Comparison of ENCODE assay signal across 24 mouse cellular contexts in genomic region chr6:91120206-91120605, GRCm38 (mm10). TPM values are rescaled to one million over a fixed set of nuclear protein-coding genes. Genes with fewer than 3 reads are reported as not detected.
DNase-seq lines count a peak whose midpoint lies in the region; ATAC-seq and TF ChIP-seq lines count a peak whose summit lies in the region.
"Had no signal": no experiment of that assay in that cellular context is flagged by ENCODE, and none has a peak within 500 bp of the region (broad histone marks: within the 10 kb centered on the region; RNA-seq: fewer than 3 reads in every experiment).

No protein-coding gene starts in this region.

- H3K4me2 ChIP-seq in kidney, embryonic 15.5 days, result no peak overlapping the region
- H3K4me2 ChIP-seq: embryonic facial prominence, embryonic 15.5 days; heart, embryonic 13.5 days; hindbrain, embryonic 15.5 days had no signal

- ATAC-seq in kidney, embryonic 15.5 days (replicated peaks; ENCODE audit: low FRiP score), result no peak
- ATAC-seq: activated CD4-positive, CD25-positive, alpha-beta regulatory T cell, adult 4 months; forebrain, embryonic 14.5 days; Patski had no signal

- H3K9me3 ChIP-seq in kidney, embryonic 15.5 days (replicated peaks), result no peaks in the 10 kb centered on the region
- no peaks in the 10 kb centered on the region for H3K9me3 ChIP-seq in MEL (replicated peaks; ENCODE audit: insufficient read depth, low read length)
- H3K9me3 ChIP-seq: embryonic facial prominence, embryonic 15.5 days; heart, embryonic 13.5 days; hindbrain, embryonic 15.5 days had no signal

- no peak for TF ChIP-seq CTCF in lung, adult 2 months (IDR thresholded peaks at IDR 0.05; ENCODE audit: insufficient read depth, low read length)
- no peak for TF ChIP-seq CTCF in MEL (IDR thresholded peaks at IDR 0.05 in 2 of 3, conservative IDR thresholded peaks at IDR 0.05 in 1 of 3; ENCODE audit: control insufficient read depth in 1 of 3, insufficient read depth in 1 of 3, low read depth in 2 of 3, low read length in 3 of 3, poor library complexity in 1 of 3, severe bottlenecking in 1 of 3)

- H3K27me3 ChIP-seq in kidney, embryonic 15.5 days, result 0 out of 2 replicates have a peak, but pooled peaks cover 2% of the 10 kb centered on the region
- H3K27me3 ChIP-seq in MEL (ENCODE audit: control insufficient read depth in 1 of 2, insufficient read depth in 2 of 2, low read length in 2 of 2), result no peaks in the 10 kb centered on the region
- H3K27me3 ChIP-seq: hindbrain, embryonic 15.5 days; Patski had no signal

- no peak overlapping the region for H3K4me3 ChIP-seq in kidney, embryonic 15.5 days (replicated peaks)
- H3K4me3 ChIP-seq in lung, adult 2 months (replicated peaks; ENCODE audit: extremely low read depth, low read depth, low read length), result no peak overlapping the region
- no peak overlapping the region for H3K4me3 ChIP-seq in MEL (ENCODE audit: control insufficient read depth in 1 of 2, insufficient read depth in 1 of 2, low read depth in 2 of 2, low read length in 2 of 2)
- H3K4me3 ChIP-seq: embryonic facial prominence, embryonic 15.5 days; erythroblast, embryonic 14.5 days; forebrain, embryonic 10.5 days; gastrocnemius, adult 2 months; heart, embryonic 13.5 days; hindbrain, embryonic 15.5 days had no signal

- H3K79me2 ChIP-seq in MEL (ENCODE audit: control insufficient read depth, insufficient read depth, low read length, poor library complexity), result peaks cover 13% of the 10 kb centered on the region

- no peaks in the 10 kb centered on the region for H3K36me3 ChIP-seq in kidney, embryonic 15.5 days
- H3K36me3 ChIP-seq in MEL (ENCODE audit: control insufficient read depth in 1 of 2, insufficient read depth in 2 of 2, low read length in 2 of 2), result peaks cover 0 to 18% of the 10 kb centered on the region in 2 experiments; a peak in 2 of 4 replicates
- H3K36me3 ChIP-seq: embryonic facial prominence, embryonic 15.5 days; forebrain, embryonic 10.5 days; heart, embryonic 13.5 days; hindbrain, embryonic 15.5 days had no signal

- no peak overlapping the region for H3K27ac ChIP-seq in kidney, embryonic 15.5 days
- H3K27ac ChIP-seq in MEL (ENCODE audit: control insufficient read depth, low read depth, low read length), result peak overlapping the region; percentile 30; the same call in 1 of the 2 replicates
- H3K27ac ChIP-seq: embryonic facial prominence, embryonic 15.5 days; forebrain, embryonic 10.5 days; gastrocnemius, adult 2 months; heart, embryonic 13.5 days; hindbrain, embryonic 15.5 days had no signal

- DNase-seq in adrenal gland, postnatal 14 days, result peak; percentile 29
- DNase-seq in adrenal gland, adult 8-10 months, result no peak
- peak; percentile 30 for DNase-seq in kidney, postnatal 14 days
- DNase-seq in lung, postnatal 10 days, result peak; percentile 49
- DNase-seq in lung, adult 2 months, result no peak
- no peak for DNase-seq in MEL (ENCODE audit: low read depth, low spot score)
- no peak for DNase-seq in layer of hippocampus, adult 8-10 months (ENCODE audit: low spot score in 2 of 2)
- DNase-seq: cerebellum, adult 11 months; cerebellum, adult 8-10 months; cerebellum, postnatal 14 days; embryo, embryonic 11 days; gastrocnemius, adult 2 months; gastrocnemius, postnatal 25 days; heart, postnatal 36 days had no signal

- no peak for TF ChIP-seq RAD21 in MEL (IDR thresholded peaks at IDR 0.05; ENCODE audit: low read depth, low read length)

- no peak for TF ChIP-seq POLR2A in lung, adult 2 months (IDR thresholded peaks at IDR 0.05; ENCODE audit: borderline replicate concordance, extremely low read depth, low read depth, low read length)
- no peak for TF ChIP-seq POLR2A in MEL (IDR thresholded peaks at IDR 0.05; ENCODE audit: control insufficient read depth in 1 of 2, insufficient read depth in 1 of 2, low read depth in 1 of 2, low read length in 2 of 2, poor library complexity in 1 of 2)

- H3K9ac ChIP-seq in kidney, embryonic 15.5 days, result no peak overlapping the region
- no peak overlapping the region for H3K9ac ChIP-seq in MEL (ENCODE audit: control insufficient read depth, low read depth, low read length, poor library complexity, severe bottlenecking)
- H3K9ac ChIP-seq: embryonic facial prominence, embryonic 15.5 days; heart, embryonic 13.5 days; hindbrain, embryonic 15.5 days had no signal

- peaks cover 25% of the 10 kb centered on the region for H3K4me1 ChIP-seq in kidney, embryonic 15.5 days
- peaks cover 8% of the 10 kb centered on the region for H3K4me1 ChIP-seq in lung, adult 2 months (ENCODE audit: control insufficient read depth, insufficient read depth, low read length)
- peaks cover 5 to 16% of the 10 kb centered on the region in 2 experiments; a peak in 3 of 4 replicates for H3K4me1 ChIP-seq in MEL (ENCODE audit: control insufficient read depth in 1 of 2, insufficient read depth in 2 of 2, low read length in 2 of 2)

- TF ChIP-seq EP300 in MEL (IDR thresholded peaks at IDR 0.05; ENCODE audit: low read depth in 1 of 2, low read length in 2 of 2), result no peak

- 78% methylated on average over 2 of the region's 2 CpGs for WGBS in kidney, embryonic 15.5 days
- WGBS in lung, adult 2 months, result 68% methylated on average over 2 of the region's 2 CpGs

TF ChIP-seq in MEL, 35 proteins besides CTCF, POLR2A, EP300 and RAD21:
- TF ChIP-seq MYC (IDR thresholded peaks at IDR 0.05; ENCODE audit: low read depth, low read length), result no peak

RNA-seq across cellular contexts. Expression of gene Nup210, which starts 3.6 kb away (rescaled TPM):
- total RNA-seq in adrenal gland, postnatal 14 days (2021), result 9.4 and 16.7 TPM in 2 replicates
- total RNA-seq in adrenal gland, adult 8-10 months (2022), result 10 to 100 TPM in 2 of 4 experiments, 1 to 10 TPM in 2; 3.5 to 14.2 (median 9.0) TPM
- polyA plus RNA-seq in kidney, embryonic 15.5 days (2015; fragmentation: Nextera tagmentation; extraction: Ambion mirVana), result 22.8 and 24.2 TPM in 2 replicates
- polyA plus RNA-seq in lung, adult 2 months (2012; rRNA removed), result 25.7 and 40.2 TPM in 2 replicates
- 46.3 and 56.7 TPM in 2 replicates for total RNA-seq in MEL (2012; rRNA removed)
- 100 to 1,000 TPM in 1 of 2 experiments, 10 to 100 TPM in 1; 71.5 to 394 TPM for polyA plus RNA-seq in MEL (2012; ENCODE audit: insufficient read depth in 1 of 2, insufficient read length in 2 of 2, low read depth in 1 of 2, low replicate concordance in 2 of 2, missing spikeins in 1 of 2)
- total RNA-seq in layer of hippocampus, adult 8-10 months (2022), result 10 to 100 TPM; 17.1 to 30.9 (median 20.7) TPM
- polyA plus RNA-seq: C2C12 had no signal

RNA-seq across cellular contexts. Expression of gene Hdac11, which starts 36.3 kb away (rescaled TPM):
- 6.3 and 7.4 TPM in 2 replicates for total RNA-seq in adrenal gland, postnatal 14 days (2021)
- total RNA-seq in adrenal gland, adult 8-10 months (2022), result 10 to 100 TPM in 3 of 4 experiments, 1 to 10 TPM in 1; 9.8 to 26.5 (median 20.6) TPM
- 13.2 and 14.3 TPM in 2 replicates for polyA plus RNA-seq in kidney, embryonic 15.5 days (2015; fragmentation: Nextera tagmentation; extraction: Ambion mirVana)
- 18.4 and 18.7 TPM in 2 replicates for polyA plus RNA-seq in lung, adult 2 months (2012; rRNA removed)
- total RNA-seq in MEL (2012; rRNA removed), result 2.5 and 3.3 TPM in 2 replicates
- polyA plus RNA-seq in MEL (2012; ENCODE audit: insufficient read depth in 1 of 2, insufficient read length in 2 of 2, low read depth in 1 of 2, low replicate concordance in 2 of 2, missing spikeins in 1 of 2), result 1 to 10 TPM in 1 of 2 experiments, not detected in 1; 6.0 TPM
- total RNA-seq in layer of hippocampus, adult 8-10 months (2022), result 100 to 1,000 TPM; 165 to 192 (median 179) TPM

Comparison
In these comparisons a context has a peak if more than half of its experiments do, and no peak if none do; other contexts are left out.
1. DNase-seq: peak in adrenal gland, postnatal 14 days (single experiment), kidney, postnatal 14 days (single experiment) and lung, postnatal 10 days (single experiment); none in adrenal gland, adult 8-10 months (single experiment), lung, adult 2 months (single experiment), MEL (single experiment) and layer of hippocampus, adult 8-10 months (0 of 2).
2. RNA of gene Hdac11, which starts 36.3 kb away (total RNA-seq): 165 to 192 TPM in layer of hippocampus, adult 8-10 months; 9.8 to 26.5 TPM in adrenal gland, adult 8-10 months, 6.3 to 7.4 TPM in adrenal gland, postnatal 14 days and 2.5 to 3.3 TPM in MEL; every median in the first group is over 4 times any median in the second.